Mouse (Mus musculus) liver, embryonic 12.5 days (tissue): ENCODE data around the gene Sbf2. TPM values are rescaled to one million over a fixed set of nuclear protein-coding genes. Genes with fewer than 3 reads are reported as not detected.
"Not testable (repeated sequence)": the region's sequence is repeated elsewhere in the genome, so short reads cannot be mapped to it uniquely, and the experiment has no call there.

ENCODE experiments used
- ATAC-seq: fragments of 200-750 bp; cut with Nextera tagmentation; 2 replicates; pipeline ENCODE4 v1.8.0; 2017; ENCODE audit warnings: moderate number of reproducible peaks, mild to moderate bottlenecking, moderate library complexity
- H3K27ac ChIP-seq: fragments of 300-500 bp; sonication (generic); 2 replicates; pipeline ENCODE4 v1.5.1; 2016; ENCODE audit warnings: mild to moderate bottlenecking
- H3K27me3 ChIP-seq: fragments of 300-500 bp; sonication (generic); replicated peaks from 2 replicates; pipeline ENCODE4 v1.6.1; 2016; ENCODE audit warnings: mild to moderate bottlenecking, moderate library complexity
- H3K36me3 ChIP-seq: fragments of 300-500 bp; sonication (generic); 2 replicates; pipeline ENCODE4 v1.6.1; 2016; ENCODE audit warnings: mild to moderate bottlenecking, moderate library complexity
- H3K4me1 ChIP-seq: fragments of 300-500 bp; sonication (generic); 2 replicates; pipeline ENCODE4 v1.6.1; 2016
- H3K4me2 ChIP-seq: fragments of 300-500 bp; sonication (generic); 2 replicates; pipeline ENCODE4 v1.6.1; 2016; ENCODE audit warnings: mild to moderate bottlenecking, moderate library complexity
- H3K4me3 ChIP-seq: fragments of 300-500 bp; sonication (generic); 2 replicates; pipeline ENCODE4 v1.5.1; 2016; ENCODE audit warnings: mild to moderate bottlenecking, moderate library complexity
- H3K9ac ChIP-seq: fragments of 300-500 bp; sonication (generic); 2 replicates; pipeline ENCODE4 v1.6.1; 2016; ENCODE audit warnings: mild to moderate bottlenecking, moderate library complexity
- H3K9me3 ChIP-seq: fragments of 300-500 bp; sonication (generic); replicated peaks from 2 replicates; pipeline ENCODE4 v1.6.1; 2016; ENCODE audit warnings: mild to moderate bottlenecking, moderate library complexity
- WGBS: fragments of 180-500 bp; shearing (Covaris S2); methylation state at CpG from one replicate; pipeline ENCODE4 v1.1.7; 2016; ENCODE audit not compliant: insufficient replicate concordance; 5-methylcytosine and 5-hydroxymethylcytosine counted together
- polyA plus RNA-seq: library from polyadenylated mRNA; unstranded; fragments of >200 nt; fragmentation: Nextera tagmentation; extraction: Ambion mirVana; gene quantifications from 2 replicates; pipeline ENCODE4 v1.2.1, GENCODE M21; 2016

Gene Sbf2
- polyA plus RNA-seq, 1 experiment from 2014 or later: 9.2 TPM

- H3K9me3 ChIP-seq: no peaks in the 10 kb centered on the region
- H3K9ac ChIP-seq: no peak overlapping the region
- H3K4me2 ChIP-seq: no peak overlapping the region
- 51% methylated on average over 1 of the region's 1 CpGs for WGBS
- H3K36me3 ChIP-seq: 0 out of 2 replicates have a peak, but pooled peaks cover 3% of the 10 kb centered on the region
- no peak overlapping the region for H3K4me3 ChIP-seq
- H3K27ac ChIP-seq: no peak overlapping the region
- H3K4me1 ChIP-seq: no peaks in the 10 kb centered on the region
- ATAC-seq: no peak
- H3K27me3 ChIP-seq: no peaks in the 10 kb centered on the region
These were observed 198.4 kb downstream of the Sbf2 start for GRCm38 (mm10) chr7:110416318-110416717.

GRCm38 (mm10) chr7:110414276-110414675 lies 200.4 kb downstream of the Sbf2 start:
- WGBS: 75% methylated on average over 5 of the region's 5 CpGs
- ATAC-seq: no peak
- no peak overlapping the region for H3K27ac ChIP-seq

GRCm38 (mm10) chr7:110402092-110402491 lies 212.6 kb downstream of the Sbf2 start:
- Histone ChIP-seq H3K36me3 (no peaks in the 10 kb centered on the region), H3K4me3 (no peak overlapping the region), H3K9me3 (no peaks in the 10 kb centered on the region), H3K9ac (no peak overlapping the region), H3K27me3 (no peaks in the 10 kb centered on the region), H3K27ac (no peak overlapping the region), H3K4me2 (no peak overlapping the region), H3K4me1 (no peaks in the 10 kb centered on the region)
- 76% methylated on average over 1 of the region's 1 CpGs for WGBS
- ATAC-seq: no peak

More at GRCm38 (mm10) chr7:110414276-110414675, 200.4 kb downstream of the Sbf2 start:
- Histone ChIP-seq H3K4me2 (no peak overlapping the region), H3K36me3 (0 out of 2 replicates have a peak, but pooled peaks cover 3% of the 10 kb centered on the region), H3K9me3 (no peaks in the 10 kb centered on the region), H3K4me1 (no peaks in the 10 kb centered on the region), H3K9ac (no peak overlapping the region), H3K4me3 (no peak overlapping the region), H3K27me3 (no peaks in the 10 kb centered on the region)

DNA sequence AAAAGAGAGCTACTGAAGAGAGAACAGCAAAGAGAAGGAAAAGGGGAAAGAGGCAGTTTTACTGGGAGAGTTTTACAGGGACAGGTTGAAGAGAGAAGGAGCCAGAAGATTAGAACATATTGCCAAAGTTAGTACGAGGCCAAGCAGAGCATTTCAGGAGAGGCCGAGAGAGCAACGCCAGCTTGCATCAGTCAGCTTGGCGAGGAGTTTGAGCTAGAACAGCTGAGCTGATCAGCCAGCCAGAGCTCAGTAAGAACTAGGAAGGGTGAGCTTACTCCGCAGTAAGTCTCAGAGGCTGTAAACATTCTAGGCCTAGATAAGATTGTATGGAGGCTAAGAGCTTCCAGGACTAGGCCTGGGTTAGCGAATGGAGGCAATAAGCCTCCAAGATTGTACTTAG lies 222.1 kb downstream of the Sbf2 start:
- H3K27me3 ChIP-seq: no peaks in the 10 kb centered on the region
- H3K4me1 ChIP-seq: no peaks in the 10 kb centered on the region
- H3K36me3 ChIP-seq: no peaks in the 10 kb centered on the region
- H3K9ac ChIP-seq: no peak overlapping the region
- H3K27ac ChIP-seq: no peak overlapping the region
- no peaks in the 10 kb centered on the region for H3K9me3 ChIP-seq
- H3K4me3 ChIP-seq: no peak overlapping the region
- no peak for ATAC-seq
- 77% methylated on average over 6 of the region's 6 CpGs for WGBS
- H3K4me2 ChIP-seq: no peak overlapping the region

DNA sequence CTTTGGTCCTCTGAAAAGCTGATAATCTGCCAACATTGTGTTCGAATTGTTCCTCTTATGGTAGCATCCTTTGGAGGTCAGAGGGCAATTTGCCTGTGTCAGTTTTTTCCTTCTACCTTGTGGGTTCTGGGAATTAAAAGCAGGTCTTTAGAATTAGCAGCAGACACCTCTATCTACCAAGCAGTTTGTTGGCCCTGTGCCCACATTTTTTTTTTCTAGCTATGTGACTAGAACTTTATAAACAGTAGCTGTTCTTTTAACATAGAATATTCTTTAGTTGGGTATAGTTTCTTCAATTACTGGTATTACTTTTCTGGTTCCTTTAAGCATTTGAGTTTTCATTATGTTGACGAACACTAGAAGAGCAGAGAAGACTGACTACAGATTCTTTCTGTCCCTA lies 223.1 kb downstream of the Sbf2 start:
- Histone ChIP-seq H3K4me2 (no peak overlapping the region), H3K4me1 (no peaks in the 10 kb centered on the region), H3K27me3 (no peaks in the 10 kb centered on the region), H3K36me3 (no peaks in the 10 kb centered on the region), H3K9ac (no peak overlapping the region), H3K4me3 (no peak overlapping the region), H3K27ac (no peak overlapping the region), H3K9me3 (no peaks in the 10 kb centered on the region)
- 51% methylated on average over 2 of the region's 2 CpGs for WGBS
- ATAC-seq: no peak

- not testable (repeated sequence) for H3K9me3 ChIP-seq, H3K9ac ChIP-seq, ATAC-seq, H3K4me3 ChIP-seq, H3K27ac ChIP-seq, H3K36me3 ChIP-seq, H3K4me1 ChIP-seq, H3K4me2 ChIP-seq, H3K27me3 ChIP-seq
- 29% methylated on average over 2 of the region's 2 CpGs for WGBS
These were observed 225.8 kb downstream of the Sbf2 start for GRCm38 (mm10) chr7:110388889-110389288.

- Histone ChIP-seq H3K9ac (no peak overlapping the region), H3K4me3 (no peak overlapping the region), H3K27me3 (no peaks in the 10 kb centered on the region), H3K9me3 (no peaks in the 10 kb centered on the region), H3K36me3 (no peaks in the 10 kb centered on the region), H3K4me1 (no peaks in the 10 kb centered on the region), H3K4me2 (no peak overlapping the region), H3K27ac (no peak overlapping the region)
- WGBS: 39% methylated on average over 2 of the region's 2 CpGs
- no peak for ATAC-seq
These were observed 227.2 kb downstream of the Sbf2 start for GRCm38 (mm10) chr7:110387565-110387964.

- no peak overlapping the region for H3K4me3 ChIP-seq
- no peaks in the 10 kb centered on the region for H3K27me3 ChIP-seq
- 67% methylated on average over 1 of the region's 1 CpGs for WGBS
- no peak overlapping the region for H3K4me2 ChIP-seq
- no peaks in the 10 kb centered on the region for H3K4me1 ChIP-seq
- no peaks in the 10 kb centered on the region for H3K9me3 ChIP-seq
- H3K9ac ChIP-seq: no peak overlapping the region
- no peak overlapping the region for H3K27ac ChIP-seq
- no peak for ATAC-seq
- H3K36me3 ChIP-seq: no peaks in the 10 kb centered on the region
These were observed 229.2 kb downstream of the Sbf2 start for GRCm38 (mm10) chr7:110385482-110385881.

- Histone ChIP-seq H3K27ac (no peak overlapping the region), H3K9me3 (no peaks in the 10 kb centered on the region), H3K4me2 (no peak overlapping the region), H3K27me3 (no peaks in the 10 kb centered on the region), H3K4me3 (no peak overlapping the region), H3K36me3 (no peaks in the 10 kb centered on the region), H3K4me1 (no peaks in the 10 kb centered on the region), H3K9ac (no peak overlapping the region)
- no peak for ATAC-seq
These were observed 230.4 kb downstream of the Sbf2 start for GRCm38 (mm10) chr7:110384343-110384742.

DNA sequence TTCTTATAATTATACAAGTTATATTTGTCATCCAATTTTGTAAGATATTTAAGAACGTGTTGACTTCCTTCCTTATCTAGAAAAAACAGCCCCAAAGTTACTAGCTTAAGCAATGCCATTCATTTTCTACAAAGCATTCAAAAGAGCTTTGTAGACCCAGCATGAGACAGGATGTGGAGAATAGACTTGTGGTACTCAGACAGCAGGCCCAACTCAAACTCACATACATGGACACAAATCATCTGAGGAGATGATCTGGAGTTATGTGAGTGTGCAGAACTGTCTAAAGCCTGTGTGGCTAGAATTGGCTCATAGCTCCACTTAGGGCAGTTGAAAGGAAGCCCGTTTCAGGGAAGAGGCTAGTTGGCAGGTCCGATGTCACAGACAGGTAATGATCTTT lies 233.1 kb downstream of the Sbf2 start:
- ATAC-seq: no peak
- H3K4me3 ChIP-seq: no peak overlapping the region
- H3K9ac ChIP-seq: no peak overlapping the region
- WGBS: 61% methylated on average over 3 of the region's 3 CpGs
- H3K27me3 ChIP-seq: no peaks in the 10 kb centered on the region
- no peaks in the 10 kb centered on the region for H3K36me3 ChIP-seq
- H3K4me1 ChIP-seq: no peaks in the 10 kb centered on the region
- no peak overlapping the region for H3K27ac ChIP-seq
- no peak overlapping the region for H3K4me2 ChIP-seq
- no peaks in the 10 kb centered on the region for H3K9me3 ChIP-seq

GRCm38 (mm10) chr7:110379335-110379914 lies 235.3 kb downstream of the Sbf2 start:
- Histone ChIP-seq H3K9ac (no peak overlapping the region), H3K27me3 (no peaks in the 10 kb centered on the region), H3K4me2 (no peak overlapping the region), H3K27ac (no peak overlapping the region), H3K36me3 (peaks cover 5% of the 10 kb centered on the region), H3K4me3 (no peak overlapping the region), H3K4me1 (no peaks in the 10 kb centered on the region), H3K9me3 (no peaks in the 10 kb centered on the region)
- WGBS: 37% methylated on average over 10 of the region's 10 CpGs
- no peak for ATAC-seq

GRCm38 (mm10) chr7:110372529-110372928 lies 242.2 kb downstream of the Sbf2 start:
- Histone ChIP-seq H3K27ac (no peak overlapping the region), H3K4me2 (no peak overlapping the region), H3K36me3 (peaks cover 9% of the 10 kb centered on the region), H3K4me3 (no peak overlapping the region), H3K9me3 (no peaks in the 10 kb centered on the region), H3K27me3 (no peaks in the 10 kb centered on the region), H3K9ac (no peak overlapping the region), H3K4me1 (no peaks in the 10 kb centered on the region)
- no peak for ATAC-seq
- WGBS: 60% methylated on average over 4 of the region's 4 CpGs

DNA sequence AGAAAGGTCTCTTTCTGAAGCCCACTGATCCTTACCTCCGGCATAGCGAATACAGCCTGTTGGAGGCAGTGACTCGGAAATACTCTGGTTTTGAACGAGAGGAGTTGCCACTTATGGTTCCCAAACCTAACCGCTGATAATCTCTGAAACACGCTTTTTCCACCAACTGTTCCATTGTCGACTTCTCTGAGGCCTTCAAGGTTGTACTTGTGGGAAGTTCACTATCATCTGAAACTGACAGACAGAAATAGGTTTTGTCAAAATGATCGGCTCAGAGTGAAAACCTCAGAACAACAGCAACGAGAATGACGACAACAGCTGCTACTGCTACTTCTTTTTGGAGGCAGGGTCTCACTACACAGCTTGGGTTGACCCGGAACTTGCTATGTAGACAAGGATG lies 252.7 kb downstream of the Sbf2 start:
- Histone ChIP-seq H3K4me3 (no peak overlapping the region), H3K4me1 (no peaks in the 10 kb centered on the region), H3K36me3 (no peaks in the 10 kb centered on the region; the same call in 1 of the 2 replicates), H3K4me2 (no peak overlapping the region), H3K27ac (no peak overlapping the region), H3K9me3 (no peaks in the 10 kb centered on the region), H3K27me3 (no peaks in the 10 kb centered on the region), H3K9ac (no peak overlapping the region)
- ATAC-seq: no peak
- 75% methylated on average over 11 of the region's 11 CpGs for WGBS
